Mouse (Mus musculus) ES-E14 (cell line): ENCODE measurements around the gene Itga9. TPM values are rescaled to one million over a fixed set of nuclear protein-coding genes. Genes with fewer than 3 reads are reported as not detected.
A peak's percentile ranks its signal among the peaks of the same experiment; 100 is the strongest.

ENCODE experiments used
- DNase-seq: peaks from one replicate; pipeline ENCODE4 v3.0.0-alpha.2; 2013; ENCODE audit warnings: low read depth, low spot score
- H3K27ac ChIP-seq: 2 replicates; pipeline ENCODE4 v1.5.1; 2012; ENCODE audit warnings: low read depth, mild to moderate bottlenecking, low read length, moderate library complexity, mixed read lengths; ENCODE audit not compliant: poor library complexity, insufficient read depth, severe bottlenecking
- H3K36me3 ChIP-seq: 2 replicates; pipeline ENCODE4 v1.6.1; 2012; ENCODE audit warnings: mild to moderate bottlenecking, low read length, moderate library complexity, mixed read lengths; ENCODE audit not compliant: control insufficient read depth, poor library complexity, insufficient read depth, severe bottlenecking
- H3K4me1 ChIP-seq, 2 experiments: fragments of 150-350 bp in 1 of 2; sonication (generic) in 1 of 2; 2 replicates each; pipeline ENCODE4 v1.6.1; 2012; ENCODE audit warnings: low read length in 2 of 2, mild to moderate bottlenecking in 1 of 2, mixed read lengths in 1 of 2; ENCODE audit not compliant: control insufficient read depth in 2 of 2, insufficient read depth in 2 of 2, poor library complexity in 1 of 2
- H3K4me3 ChIP-seq, 2 experiments: fragments of 150-350 bp in 1 of 2; sonication (generic) in 1 of 2; 2 replicates each; pipeline ENCODE4 v1.5.1; 2012; ENCODE audit warnings: low read length in 2 of 2, low read depth in 1 of 2, mild to moderate bottlenecking in 1 of 2, mixed read lengths in 1 of 2; ENCODE audit not compliant: insufficient read depth in 1 of 2, poor library complexity in 1 of 2, severe bottlenecking in 1 of 2
- H3K9ac ChIP-seq: 2 replicates; pipeline ENCODE4 v1.6.1; 2012; ENCODE audit warnings: low read depth, mild to moderate bottlenecking, low read length, mixed read lengths; ENCODE audit not compliant: poor library complexity, insufficient read depth, severe bottlenecking
- H3K9me3 ChIP-seq: fragments of 150-350 bp; sonication (generic); 2 replicates; pipeline ENCODE4 v1.6.1; 2012; ENCODE audit warnings: low read depth, mild to moderate bottlenecking, low read length; ENCODE audit not compliant: control insufficient read depth, insufficient read depth
- CHD2 ChIP-seq: IDR thresholded peaks from 2 replicates; pipeline ENCODE4 v1.6.1; 2014; ENCODE audit warnings: mild to moderate bottlenecking, low read depth, low read length, inconsistent platforms
- HCFC1 ChIP-seq: IDR thresholded peaks from 2 replicates; pipeline ENCODE4 v1.6.1; 2012; ENCODE audit warnings: low read length, inconsistent platforms, borderline replicate concordance; ENCODE audit not compliant: insufficient read depth
- MAFK ChIP-seq: IDR thresholded peaks from 2 replicates; pipeline ENCODE4 v1.6.1; 2014; ENCODE audit warnings: mild to moderate bottlenecking, low read depth, low read length, inconsistent platforms; ENCODE audit not compliant: insufficient read depth
- ZC3H11A ChIP-seq: IDR thresholded peaks from 2 replicates; pipeline ENCODE4 v1.6.1; 2012; ENCODE audit warnings: low read depth, mild to moderate bottlenecking, inconsistent platforms, low read length, borderline replicate concordance
- ZNF384 ChIP-seq: IDR thresholded peaks from 2 replicates; pipeline ENCODE4 v1.6.1; 2012; ENCODE audit warnings: low read depth, low read length, inconsistent platforms
- in situ Hi-C, 2 experiments: fragments of 600-800 bp; cut with MboI; formaldehyde crosslinking; loops; one replicate each; pipeline ENCODE4 v1.15.1; 2025; ENCODE audit warnings: low sequenced_read_pairs in 2 of 2, inconsistent platforms in 1 of 2; ENCODE audit not compliant: unreplicated experiment in 2 of 2
- total RNA-seq: library from RNA; depleted of rRNA; stranded (reverse); fragments of 300-350 nt; gene quantifications from 2 replicates; pipeline ENCODE4 v1.2.3, GENCODE M21; 2012

The Itga9 gene
- total RNA-seq, 1 experiment, result 19.7 TPM

- peak overlapping the region in 1 of 2 experiments; percentile 84; a peak in 2 of 4 replicates for H3K4me3 ChIP-seq
- peaks cover 0 to 9% of the 10 kb centered on the region in 2 experiments; a peak in 2 of 4 replicates for H3K4me1 ChIP-seq
- no peak overlapping the region for H3K9ac ChIP-seq
- DNase-seq, result peak; percentile 85
- in situ Hi-C loops, result no loop called here
- H3K27ac ChIP-seq, result no peak overlapping the region
- no peaks in the 10 kb centered on the region for H3K36me3 ChIP-seq
- H3K9me3 ChIP-seq, result no peaks in the 10 kb centered on the region
- TF ChIP-seq HCFC1, result no peak
- no peak for TF ChIP-seq CHD2
- no peak for TF ChIP-seq MAFK
- TF ChIP-seq ZC3H11A, result no peak
- no peak for TF ChIP-seq ZNF384
These were observed 1.4 kb downstream of the Itga9 start for GRCm38 (mm10) chr9:118607701-118608401.

GRCm38 (mm10) chr9:118608556-118608955 is 2.1 kb downstream of the Itga9 start:
- TF ChIP-seq HCFC1, result no peak
- peak; percentile 42; the same call in 1 of the 2 replicates for TF ChIP-seq ZNF384
- TF ChIP-seq MAFK, result no peak
- no peak for TF ChIP-seq ZC3H11A
- TF ChIP-seq CHD2, result no peak
- Histone ChIP-seq H3K4me3 (no peak overlapping the region), H3K36me3 (no peaks in the 10 kb centered on the region), H3K9ac (no peak overlapping the region), H3K27ac (no peak overlapping the region), H3K9me3 (no peaks in the 10 kb centered on the region), H3K4me1 (peaks cover 0 to 8% of the 10 kb centered on the region in 2 experiments; a peak in 2 of 4 replicates)
- DNase-seq, result no peak
- in situ Hi-C loops, result no loop called here

- TF ChIP-seq HCFC1 (no peak), CHD2 (no peak), ZC3H11A (no peak)
- no peaks in the 10 kb centered on the region for H3K9me3 ChIP-seq
- DNase-seq, result no peak
- no peaks in the 10 kb centered on the region for H3K36me3 ChIP-seq
- peaks cover 0 to 8% of the 10 kb centered on the region in 2 experiments; a peak in 2 of 4 replicates for H3K4me1 ChIP-seq
- no peak overlapping the region for H3K9ac ChIP-seq
- in situ Hi-C loops, result no loop called here
- H3K4me3 ChIP-seq, result no peak overlapping the region
- H3K27ac ChIP-seq, result no peak overlapping the region
These were observed 3.6 kb downstream of the Itga9 start for GRCm38 (mm10) chr9:118610060-118610459.

DNA sequence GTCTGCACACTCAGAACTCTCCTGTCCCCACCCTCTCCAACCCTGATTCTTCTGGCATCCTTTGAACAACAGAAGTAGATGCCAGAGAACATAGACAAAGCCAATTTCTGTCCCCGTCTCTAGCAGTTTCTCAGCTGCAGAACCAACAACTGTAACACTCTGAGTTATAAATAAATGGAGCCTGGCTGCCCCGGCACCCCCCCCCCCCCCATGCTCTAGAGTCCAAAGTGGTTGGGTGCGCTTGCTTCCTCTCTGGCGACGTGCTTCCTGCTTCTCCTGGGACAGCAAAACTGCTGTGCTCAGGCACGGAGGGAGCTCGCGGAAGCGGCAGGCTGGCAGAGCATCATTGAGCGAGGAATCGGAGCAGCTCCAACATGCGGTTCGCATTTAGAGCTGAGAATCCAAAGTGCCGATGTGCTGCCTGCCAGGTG is 4.6 kb downstream of the Itga9 start:
- Histone ChIP-seq H3K4me1 (peaks cover 0 to 8% of the 10 kb centered on the region in 2 experiments; a peak in 2 of 4 replicates), H3K4me3 (no peak overlapping the region), H3K27ac (no peak overlapping the region), H3K36me3 (no peaks in the 10 kb centered on the region), H3K9ac (no peak overlapping the region), H3K9me3 (no peaks in the 10 kb centered on the region)
- no peak for TF ChIP-seq ZC3H11A
- in situ Hi-C loops, result no loop called here
- no peak for DNase-seq

DNA sequence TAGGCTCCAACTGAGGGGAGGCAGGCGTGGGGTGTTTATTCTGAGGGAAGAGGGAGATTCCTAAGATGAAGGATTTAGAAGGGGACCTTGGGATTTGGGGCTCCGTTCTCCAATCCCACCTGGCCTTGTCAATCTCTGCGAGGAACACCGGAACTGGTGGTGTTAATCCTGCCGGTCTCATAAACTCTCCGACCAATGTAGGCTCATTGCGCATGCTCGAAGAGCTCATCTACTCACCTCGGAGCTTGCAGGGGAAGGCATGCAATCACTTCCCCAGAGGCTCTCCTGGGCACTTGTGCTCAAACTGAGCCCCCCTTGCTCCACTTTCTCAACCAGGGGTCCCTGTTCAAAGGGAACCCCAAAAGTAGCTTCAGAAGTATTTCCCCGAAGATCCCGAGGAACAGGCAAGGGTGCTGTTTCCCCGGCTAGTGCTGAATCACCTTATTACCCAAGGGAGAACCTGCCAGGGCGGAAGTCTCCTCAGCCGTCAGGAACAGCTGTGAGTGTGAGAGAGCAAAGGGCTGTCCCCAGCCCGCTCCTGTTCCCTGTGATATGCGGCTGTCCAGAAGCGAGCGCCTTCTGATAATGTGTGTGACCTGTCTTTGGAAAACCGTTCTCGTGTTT is 5.6 kb downstream of the Itga9 start:
- in situ Hi-C loops, result no loop called here
- Histone ChIP-seq H3K27ac (no peak overlapping the region), H3K9ac (no peak overlapping the region), H3K4me1 (peaks cover 0 to 8% of the 10 kb centered on the region in 2 experiments; a peak in 1 of 4 replicates), H3K9me3 (no peaks in the 10 kb centered on the region), H3K4me3 (no peak overlapping the region), H3K36me3 (no peaks in the 10 kb centered on the region)
- DNase-seq, result no peak
- TF ChIP-seq MAFK (no peak), ZNF384 (no peak), ZC3H11A (no peak), HCFC1 (no peak), CHD2 (no peak)
